Mouse (Mus musculus): ENCODE results near the gene Rrm1.

GRCm38 (mm10) chr7:102508666-102509065, 67.2 kb downstream of the Rrm1 start:
- TF ChIP-seq GATA1 (IDR thresholded peaks at IDR 0.05; ENCODE audit: low read length) (no peak), TAL1 (IDR thresholded peaks at IDR 0.05; ENCODE audit: low read length) (no peak)

All from erythroblast, embryonic 14.5 days (primary cell).